Mouse (Mus musculus) heart, adult 10 weeks (tissue): Measurements from ENCODE around the gene Arl5c. TPM values are rescaled to one million over a fixed set of nuclear protein-coding genes. Genes with fewer than 3 reads are reported as not detected.

Experiments used
- polyA plus RNA-seq: library from polyadenylated mRNA; stranded (reverse); fragments of 350-450 nt; fragmentation: Illumina TruSeq; extraction: RNeasy Lipid Tissue Mini Kit (QIAGEN cat#74804); gene quantifications from one replicate; pipeline ENCODE4 v1.2.3, GENCODE M21; 2014; ENCODE audit warnings: low read depth, low replicate concordance

Arl5c gene
- 2.7 TPM for polyA plus RNA-seq

DNA sequence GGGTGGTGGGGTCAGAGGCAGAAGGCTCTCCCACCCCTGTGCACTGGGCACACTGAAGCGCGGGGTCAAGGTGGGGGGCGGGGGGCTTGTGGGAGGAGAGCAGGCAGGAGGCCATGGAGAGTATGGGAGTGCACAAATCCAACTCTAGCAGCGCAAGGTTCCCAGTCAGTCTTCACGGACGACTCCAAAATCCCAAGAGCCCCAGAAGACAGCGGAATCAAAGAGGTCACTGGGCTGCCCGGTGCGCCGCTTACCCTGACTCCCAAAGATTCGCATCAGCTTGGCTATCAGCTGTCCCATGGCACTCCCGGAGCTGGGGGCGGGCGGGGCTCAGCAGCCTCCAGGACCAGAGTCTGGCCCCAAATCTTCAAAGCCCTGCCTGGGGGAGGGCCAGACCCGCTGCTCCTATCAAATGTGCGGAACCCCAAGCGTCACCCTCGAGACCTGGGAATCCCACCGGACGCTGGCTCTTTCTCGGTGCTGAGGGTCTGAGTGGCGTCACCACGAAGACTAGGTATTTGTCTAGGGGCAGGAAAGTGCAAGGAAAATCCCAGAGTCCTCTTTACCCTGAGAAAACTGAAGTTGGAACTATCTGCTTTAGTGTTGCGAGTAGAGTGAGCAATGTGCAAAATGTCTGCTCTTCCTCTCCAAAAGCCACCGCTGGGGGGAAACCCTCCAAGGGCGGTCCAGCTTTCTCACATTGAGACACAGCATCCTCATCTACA lies at the start of gene Arl5c:
Arl5c (minus strand) TSS at position 618 of the 725 bp plus-strand sequence.

DNA sequence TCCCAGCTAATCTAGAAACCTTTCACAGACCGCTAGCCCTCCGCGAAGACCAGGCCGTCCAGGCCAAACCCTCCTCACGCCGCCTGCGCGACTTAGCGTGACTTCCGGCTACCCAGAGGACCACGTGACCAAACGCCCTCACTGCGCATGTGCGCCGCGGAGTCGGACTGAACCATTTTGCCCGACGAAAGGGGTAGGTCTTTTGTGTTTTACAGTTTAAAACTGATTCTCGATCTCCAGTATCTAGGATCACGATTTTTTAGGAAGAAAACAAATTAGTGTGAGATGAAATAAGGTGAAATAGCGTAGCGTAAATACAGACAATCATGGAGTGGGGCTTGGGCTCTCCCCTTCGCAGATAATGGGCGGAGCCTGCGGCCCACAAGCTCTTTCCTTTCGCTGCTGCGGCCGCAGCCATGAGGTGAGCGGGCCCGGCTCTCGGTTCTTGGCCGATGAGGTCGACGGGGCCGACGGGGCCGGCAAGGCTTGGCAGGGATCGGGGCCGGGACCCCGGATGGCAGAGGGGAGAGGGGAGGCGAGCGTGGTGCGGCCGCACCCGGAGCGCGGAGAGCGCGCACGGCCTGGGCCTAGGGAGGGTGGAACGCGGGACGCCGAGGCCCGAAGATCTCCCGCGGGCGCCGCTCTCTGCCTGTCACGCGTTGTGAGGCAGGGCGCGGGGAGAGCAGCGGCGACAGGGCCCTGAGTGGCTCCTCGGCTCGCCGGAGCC lies 30.8 kb upstream of the Arl5c start, which contains the start of gene Rpl19:
Rpl19 (plus strand) TSS at position 141 of the 727 bp plus-strand sequence.

DNA sequence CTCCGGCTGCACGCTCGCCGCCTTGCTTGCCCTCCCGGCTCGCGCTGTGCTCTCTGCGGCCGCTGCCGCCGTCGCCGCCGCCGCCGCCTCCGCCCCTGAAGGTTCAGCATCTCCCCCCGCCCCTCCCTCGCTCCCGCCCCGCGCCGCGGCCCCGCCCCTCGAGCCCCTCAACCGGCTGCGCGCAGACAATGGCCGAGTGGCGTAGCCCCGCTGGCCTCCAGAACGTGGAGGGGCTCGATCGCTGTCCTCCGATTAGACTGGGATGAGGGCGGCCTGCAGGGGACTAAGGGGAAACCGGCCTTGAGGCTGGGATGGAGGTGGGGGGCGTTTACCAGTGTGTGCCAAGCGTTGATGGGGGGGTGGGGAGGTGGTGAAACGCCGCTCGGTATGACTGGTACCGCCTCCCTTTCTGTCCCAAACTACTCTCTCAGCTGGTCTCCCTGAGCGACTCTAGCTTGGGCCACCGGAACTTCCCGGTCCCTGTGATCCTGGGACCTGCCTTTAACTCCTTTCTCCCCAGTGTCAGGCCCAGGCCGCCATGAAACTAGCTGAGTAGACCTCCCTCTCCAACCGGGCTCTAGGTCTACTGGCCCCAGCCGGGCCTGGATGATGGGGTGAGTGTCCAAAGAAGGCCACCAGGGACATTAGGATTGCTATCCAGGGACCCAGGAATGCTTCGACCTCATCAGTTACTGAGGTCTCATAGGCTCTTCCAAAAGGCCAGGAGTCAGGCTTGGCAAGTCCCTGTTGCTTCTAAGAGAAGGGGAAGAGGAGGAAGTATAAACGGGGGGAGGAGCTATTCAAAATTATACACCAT lies 26.8 kb upstream of the Arl5c start, which contains the start of gene Cacnb1:
Cacnb1 (minus strand) TSS at position 480 of the 817 bp plus-strand sequence.

DNA sequence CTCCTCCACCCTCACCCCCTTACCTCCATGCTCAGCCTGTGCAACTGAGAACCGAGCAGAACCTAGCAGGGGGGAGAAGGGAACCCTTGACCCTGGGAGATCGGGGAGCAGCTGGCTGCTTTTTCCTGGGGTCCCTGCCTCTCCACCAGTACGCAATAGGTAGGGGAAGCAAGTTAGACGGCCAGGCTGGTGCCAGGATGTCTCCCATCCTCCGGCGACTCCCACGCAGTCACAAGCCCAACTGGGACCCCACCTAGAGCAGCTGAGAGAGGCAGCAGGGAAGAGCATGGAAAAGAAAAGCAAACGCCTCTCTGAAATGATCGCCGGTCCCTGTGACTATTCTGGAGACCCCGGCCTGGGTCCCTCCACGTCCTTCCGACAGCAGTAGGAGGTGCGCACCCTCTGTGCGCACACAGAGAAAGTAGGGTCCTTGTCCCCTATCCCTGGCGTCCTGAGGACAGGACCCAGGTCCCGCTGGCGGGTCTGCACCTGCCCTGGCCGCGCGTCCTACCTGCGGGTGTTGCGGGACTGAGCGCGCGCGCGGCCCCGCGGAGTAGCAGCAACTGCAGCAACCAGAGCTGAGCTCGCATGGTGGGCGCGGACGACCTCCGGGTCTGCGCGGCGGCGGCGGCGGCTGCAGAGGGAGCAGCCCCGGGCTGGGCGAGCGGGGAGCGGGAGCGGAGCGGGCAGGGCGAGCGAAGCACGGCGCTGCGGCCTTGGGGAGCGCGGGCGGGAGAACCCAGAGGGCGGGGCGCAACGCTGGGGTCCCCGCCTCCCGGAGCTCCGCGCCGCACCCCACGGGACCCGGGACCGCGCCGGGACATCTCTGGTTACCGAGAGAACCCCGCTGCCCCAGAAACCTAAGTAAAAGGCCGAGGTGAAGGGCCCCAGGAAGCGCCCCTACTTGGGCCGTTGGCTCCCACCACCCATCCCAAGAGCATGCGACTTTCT lies 10.0 kb downstream of the Arl5c start, which contains the start of gene Plxdc1:
Plxdc1 (minus strand) TSS at position 718 of the 951 bp plus-strand sequence.

Other genes with a start within 250 kb of the Arl5c start
- gene Cwc25, start 229.6 kb downstream of the Arl5c start, polyA plus RNA-seq: 6.9 TPM
- gene 1700001P01Rik, start 220.3 kb downstream of the Arl5c start, polyA plus RNA-seq: not detected
- gene Rpl23, start 213.7 kb downstream of the Arl5c start, polyA plus RNA-seq: 536 TPM
- 27.6 TPM for gene Lasp1, start 197.2 kb downstream of the Arl5c start, polyA plus RNA-seq
- gene B230217C12Rik, start 155.4 kb downstream of the Arl5c start, polyA plus RNA-seq: 1.1 TPM
- 1.3 TPM for gene Fbxo47, start 112.0 kb downstream of the Arl5c start, polyA plus RNA-seq
- 5.4 TPM for gene Plxdc1, start 9.7 kb downstream of the Arl5c start, polyA plus RNA-seq
- 7.5 TPM for gene Cacnb1, start 26.9 kb upstream of the Arl5c start, polyA plus RNA-seq
- 942 TPM for gene Rpl19, start 30.5 kb upstream of the Arl5c start, polyA plus RNA-seq
- gene Stac2, start 57.3 kb upstream of the Arl5c start, polyA plus RNA-seq: 0.29 TPM
- 13.0 TPM for gene Fbxl20, start 154.2 kb upstream of the Arl5c start, polyA plus RNA-seq
- gene Med1, start 197.1 kb upstream of the Arl5c start, polyA plus RNA-seq: 22.1 TPM
- 11.7 TPM for gene Cdk12, start 206.9 kb upstream of the Arl5c start, polyA plus RNA-seq